Mouse (Mus musculus) kidney, postnatal 0 days (tissue): ENCODE data around the gene Ift22. TPM values are rescaled to one million over a fixed set of nuclear protein-coding genes. Genes with fewer than 3 reads are reported as not detected.
"Not testable (repeated sequence)": the region's sequence is repeated elsewhere in the genome, so short reads cannot be mapped to it uniquely, and the experiment has no call there.

Experiments used
- ATAC-seq: fragments of 200-750 bp; cut with Nextera tagmentation; replicated peaks from 2 replicates; pipeline ENCODE4 v1.8.0; 2017; ENCODE audit warnings: low read depth, moderate number of reproducible peaks, moderate TSS enrichment, moderate library complexity; ENCODE audit not compliant: low FRiP score
- DNase-seq: peaks from one replicate; pipeline ENCODE4 v3.0.0-alpha.2; 2016; ENCODE audit warnings: low spot score
- H3K27ac ChIP-seq: fragments of 300-500 bp; sonication (generic); 2 replicates; pipeline ENCODE4 v1.5.1; 2014; ENCODE audit warnings: mild to moderate bottlenecking
- H3K27me3 ChIP-seq: fragments of 300-500 bp; sonication (generic); 2 replicates; pipeline ENCODE4 v1.6.1; 2014; ENCODE audit warnings: low read length, mixed read lengths; ENCODE audit not compliant: insufficient read depth
- H3K36me3 ChIP-seq: fragments of 300-500 bp; sonication (generic); 2 replicates; pipeline ENCODE4 v1.6.1; 2014; ENCODE audit warnings: low read length, mixed read lengths; ENCODE audit not compliant: insufficient read depth
- H3K4me1 ChIP-seq: fragments of 300-500 bp; sonication (generic); replicated peaks from 2 replicates; pipeline ENCODE4 v1.6.1; 2014; ENCODE audit warnings: antibody characterized with exemption, low read length, mixed read lengths; ENCODE audit not compliant: insufficient read depth
- H3K4me2 ChIP-seq: fragments of 300-500 bp; sonication (generic); 2 replicates; pipeline ENCODE4 v1.6.1; 2014; ENCODE audit warnings: mild to moderate bottlenecking, low read length, moderate library complexity, mixed read lengths
- H3K4me3 ChIP-seq: fragments of 300-500 bp; sonication (generic); replicated peaks from 2 replicates; pipeline ENCODE4 v1.5.1; 2014; ENCODE audit warnings: low read depth, low read length
- H3K9ac ChIP-seq: fragments of 300-500 bp; sonication (generic); 2 replicates; pipeline ENCODE4 v1.6.1; 2014; ENCODE audit warnings: low read depth, low read length
- H3K9me3 ChIP-seq: fragments of 300-500 bp; sonication (generic); replicated peaks from 2 replicates; pipeline ENCODE4 v1.6.1; 2016; ENCODE audit warnings: low read length, inconsistent platforms, mixed read lengths
- CTCF ChIP-seq: IDR thresholded peaks from 2 replicates; pipeline ENCODE4 v1.5.1; 2016; ENCODE audit warnings: antibody characterized with exemption, low read depth, mild to moderate bottlenecking, moderate library complexity
- WGBS: fragments of 180-500 bp; shearing (Covaris S2); extraction: QIAGEN DNeasy Blood & Tissue Kit; methylation state at CpG from one replicate; pipeline ENCODE4 v1.1.7; 2014; 5-methylcytosine and 5-hydroxymethylcytosine counted together
- polyA plus RNA-seq: library from polyadenylated mRNA; unstranded; fragments of >200 nt; fragmentation: Nextera tagmentation; extraction: Ambion mirVana; gene quantifications from 2 replicates; pipeline ENCODE4 v1.2.1, GENCODE M21; 2015

Gene Ift22
- polyA plus RNA-seq, 1 experiment from 2014 or later, result 75.8 TPM

GRCm38 (mm10) chr5:136935905-136936695 is 28.1 kb downstream of the Ift22 start:
- no peak overlapping the region for H3K27ac ChIP-seq
- no peaks in the 10 kb centered on the region for H3K36me3 ChIP-seq
- no peak overlapping the region for H3K4me2 ChIP-seq
- H3K9me3 ChIP-seq, result no peaks in the 10 kb centered on the region
- peak; percentile 60 for TF ChIP-seq CTCF
- no peaks in the 10 kb centered on the region for H3K27me3 ChIP-seq
- WGBS, result 74% methylated on average over 7 of the region's 7 CpGs
- H3K9ac ChIP-seq, result no peak overlapping the region
- ATAC-seq, result no peak
- no peak overlapping the region for H3K4me3 ChIP-seq
- no peaks in the 10 kb centered on the region for H3K4me1 ChIP-seq
- no peak for DNase-seq

- Histone ChIP-seq H3K4me2 (no peak overlapping the region), H3K4me3 (no peak overlapping the region), H3K4me1 (no peaks in the 10 kb centered on the region), H3K9ac (no peak overlapping the region), H3K9me3 (no peaks in the 10 kb centered on the region), H3K27ac (no peak overlapping the region), H3K36me3 (no peaks in the 10 kb centered on the region), H3K27me3 (no peaks in the 10 kb centered on the region)
- no peak for TF ChIP-seq CTCF
- DNase-seq (no peak), ATAC-seq (no peak)
- 72% methylated on average over 6 of the region's 6 CpGs for WGBS
These were observed 28.8 kb downstream of the Ift22 start for GRCm38 (mm10) chr5:136936750-136937149.

- H3K9me3 ChIP-seq, result no peaks in the 10 kb centered on the region
- H3K27ac ChIP-seq, result no peak overlapping the region
- no peak overlapping the region for H3K4me3 ChIP-seq
- 65% methylated on average over 5 of the region's 5 CpGs for WGBS
- no peak for DNase-seq
- no peaks in the 10 kb centered on the region for H3K36me3 ChIP-seq
- ATAC-seq, result no peak
- no peak overlapping the region for H3K4me2 ChIP-seq
- no peaks in the 10 kb centered on the region for H3K27me3 ChIP-seq
- H3K9ac ChIP-seq, result no peak overlapping the region
- no peak for TF ChIP-seq CTCF
- no peaks in the 10 kb centered on the region for H3K4me1 ChIP-seq
These were observed 29.7 kb downstream of the Ift22 start for GRCm38 (mm10) chr5:136937621-136938020.

DNA sequence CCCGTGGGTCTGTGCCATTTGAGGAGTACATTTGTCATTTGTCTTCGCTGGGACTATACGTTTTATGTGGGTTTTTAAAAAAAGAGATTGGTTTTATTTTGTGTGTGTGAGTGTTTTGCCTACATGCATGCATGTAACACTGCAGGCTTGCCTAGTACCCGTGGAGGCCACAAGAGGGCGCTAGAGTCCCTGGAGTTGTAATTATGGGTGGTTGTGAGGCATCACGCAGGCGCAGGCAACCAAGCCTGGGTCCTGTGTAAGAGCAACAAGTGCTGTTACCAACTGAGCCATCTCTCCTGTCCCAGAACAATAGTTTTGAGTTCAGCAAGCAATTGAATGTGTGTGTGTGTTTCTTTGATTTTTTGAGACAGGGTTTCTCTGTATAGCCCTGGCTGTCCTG is 31.3 kb downstream of the Ift22 start:
- Histone ChIP-seq H3K27ac (no peak overlapping the region), H3K27me3 (no peaks in the 10 kb centered on the region), H3K4me2 (no peak overlapping the region), H3K4me1 (no peaks in the 10 kb centered on the region), H3K4me3 (no peak overlapping the region), H3K9me3 (no peaks in the 10 kb centered on the region), H3K36me3 (no peaks in the 10 kb centered on the region), H3K9ac (no peak overlapping the region)
- peak; percentile 50 for TF ChIP-seq CTCF
- WGBS, result 70% methylated on average over 7 of the region's 7 CpGs
- no peak for DNase-seq
- ATAC-seq, result no peak

- WGBS, result 74% methylated on average over 6 of the region's 6 CpGs
- not testable (repeated sequence) for H3K27me3 ChIP-seq, H3K27ac ChIP-seq, H3K36me3 ChIP-seq, H3K4me1 ChIP-seq, H3K9me3 ChIP-seq, ATAC-seq, DNase-seq, H3K4me2 ChIP-seq, H3K9ac ChIP-seq, H3K4me3 ChIP-seq
These were observed 32.1 kb downstream of the Ift22 start for GRCm38 (mm10) chr5:136940029-136940428.

DNA sequence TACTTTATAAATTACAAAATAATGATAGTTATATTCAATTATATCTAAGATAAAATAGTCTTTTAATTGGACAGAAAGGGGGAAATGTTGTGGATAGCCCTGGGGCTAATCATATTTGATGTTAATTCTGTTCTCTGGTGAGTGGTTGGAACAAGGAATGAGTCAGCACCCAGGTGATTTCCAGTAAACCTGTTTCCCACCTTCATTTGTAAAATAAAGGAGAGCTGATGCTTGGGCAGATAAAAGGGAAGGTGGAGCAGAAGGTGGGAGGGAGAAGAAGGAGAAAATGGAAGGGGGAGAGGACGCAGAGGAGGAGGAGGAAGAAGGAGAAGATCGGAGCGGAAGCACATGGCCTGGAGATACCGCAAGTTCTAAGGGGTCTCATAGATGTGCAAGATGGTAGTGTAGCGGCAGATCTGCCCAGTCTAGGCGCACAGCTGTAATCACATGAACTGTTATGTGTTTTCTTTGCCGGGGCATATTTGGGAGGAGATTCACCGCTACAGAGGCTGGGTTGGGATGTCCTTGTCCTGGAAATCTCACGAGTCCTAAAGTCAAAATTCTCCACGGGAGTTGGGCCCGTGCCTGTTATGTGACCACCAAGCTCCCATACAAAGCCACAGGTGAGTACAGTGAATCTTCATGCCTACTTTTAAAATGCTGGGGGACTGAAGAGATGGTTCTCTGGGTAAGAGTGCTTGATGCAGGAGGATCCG is 33.1 kb downstream of the Ift22 start:
- Histone ChIP-seq H3K27ac (no peak overlapping the region), H3K4me1 (no peaks in the 10 kb centered on the region), H3K4me2 (no peak overlapping the region), H3K9me3 (no peaks in the 10 kb centered on the region), H3K27me3 (no peaks in the 10 kb centered on the region), H3K36me3 (no peaks in the 10 kb centered on the region), H3K9ac (no peak overlapping the region), H3K4me3 (no peak overlapping the region)
- no peak for ATAC-seq
- no peak for DNase-seq
- 90% methylated on average over 12 of the region's 12 CpGs for WGBS
- no peak for TF ChIP-seq CTCF
